Mouse (Mus musculus) liver, embryonic 14.5 days (tissue): ENCODE data around the gene Grifin.

ENCODE experiments used
- CTCF ChIP-seq: IDR thresholded peaks from 2 replicates; pipeline ENCODE4 v1.5.1; 2016; ENCODE audit warnings: antibody characterized with exemption, low read depth, control low read depth
- EP300 ChIP-seq: IDR thresholded peaks from 2 replicates; pipeline ENCODE4 v1.6.1; 2016; ENCODE audit warnings: antibody characterized with exemption, low read depth

DNA sequence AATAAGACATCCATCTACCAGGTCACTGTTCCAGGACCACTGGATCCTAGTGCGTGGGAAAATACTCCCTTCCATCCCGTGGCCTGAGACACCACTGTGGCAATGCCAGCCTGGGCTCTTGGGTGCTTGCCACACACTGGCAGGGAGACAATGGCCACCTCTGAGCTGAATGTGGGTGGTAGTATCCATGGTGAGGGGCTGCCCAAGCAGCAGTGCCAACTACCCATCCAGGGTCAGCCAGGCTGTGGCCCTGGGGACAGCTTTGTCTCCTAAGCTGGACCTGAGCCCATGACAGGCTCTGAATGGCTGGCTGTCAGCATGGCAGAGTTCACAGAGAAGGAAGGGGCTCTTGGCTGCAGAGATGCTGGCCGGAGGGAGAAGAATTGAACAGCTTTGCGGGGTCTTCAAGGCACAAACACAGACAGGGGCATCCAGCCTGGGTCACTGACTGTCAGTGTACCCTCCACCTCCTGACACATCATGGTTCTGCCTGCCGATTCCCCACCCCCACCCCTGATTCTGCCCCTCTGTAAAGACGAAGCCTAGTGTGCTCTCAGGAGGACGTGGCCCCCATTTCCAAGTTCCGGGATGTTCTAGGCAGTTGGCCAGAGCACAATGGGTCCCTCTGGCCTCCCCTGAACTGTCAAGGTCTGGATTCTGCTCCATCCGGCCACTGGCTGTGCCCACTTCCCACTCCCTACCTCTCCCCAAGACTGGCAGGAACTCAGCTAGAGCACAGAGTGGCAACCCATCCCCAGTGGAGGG is 21.9 kb downstream of the Grifin start:
- TF ChIP-seq CTCF (no peak), EP300 (no peak)
